8 mouse cellular contexts compared by ENCODE assay signal in genomic region chr3:136671161-136671939, GRCm38 (mm10). TPM values are rescaled to one million over a fixed set of nuclear protein-coding genes. Genes with fewer than 3 reads are reported as not detected.
DNase-seq lines count a peak whose midpoint lies in the region; ATAC-seq and TF ChIP-seq lines count a peak whose summit lies in the region.

No protein-coding gene starts in this region.

- peak overlapping the region; percentile 88 for H3K4me3 ChIP-seq in embryonic facial prominence, embryonic 14.5 days (ENCODE audit: low read depth, low read length)
- peak overlapping the region; percentile 66 to 100 for H3K4me3 ChIP-seq in heart, embryonic 14.5 days (ENCODE audit: control insufficient read depth in 1 of 2, insufficient read depth in 1 of 2, low read depth in 1 of 2, low read length in 2 of 2)
- peak overlapping the region; percentile 84 for H3K4me3 ChIP-seq in liver, embryonic 13.5 days (replicated peaks)
- peak overlapping the region; percentile 91 for H3K4me3 ChIP-seq in neural tube, embryonic 12.5 days
- peak overlapping the region; percentile 95 for H3K4me3 ChIP-seq in stomach, postnatal 0 days (ENCODE audit: low read depth, low read length)

- H3K9me3 ChIP-seq in embryonic facial prominence, embryonic 14.5 days (ENCODE audit: control insufficient read depth, low read length), result no peaks in the 10 kb centered on the region
- H3K9me3 ChIP-seq in heart, embryonic 14.5 days (ENCODE audit: control insufficient read depth, low read length), result no peaks in the 10 kb centered on the region
- H3K9me3 ChIP-seq in liver, embryonic 13.5 days (replicated peaks), result no peaks in the 10 kb centered on the region
- no peaks in the 10 kb centered on the region for H3K9me3 ChIP-seq in neural tube, embryonic 12.5 days
- no peaks in the 10 kb centered on the region for H3K9me3 ChIP-seq in stomach, postnatal 0 days (ENCODE audit: control insufficient read depth, low read length)

- H3K27ac ChIP-seq in embryonic facial prominence, embryonic 14.5 days (replicated peaks; ENCODE audit: low read depth, low read length), result peak overlapping the region; percentile 94
- H3K27ac ChIP-seq in heart, embryonic 14.5 days (replicated peaks in 1 of 2; ENCODE audit: control insufficient read depth in 1 of 2, insufficient read depth in 1 of 2, low read depth in 2 of 2, low read length in 2 of 2), result peak overlapping the region; percentile 81 to 95
- H3K27ac ChIP-seq in liver, embryonic 13.5 days, result no peak overlapping the region; the same call in 1 of the 2 replicates
- peak overlapping the region; percentile 93 for H3K27ac ChIP-seq in neural tube, embryonic 12.5 days
- peak overlapping the region; percentile 97 for H3K27ac ChIP-seq in stomach, postnatal 0 days (replicated peaks)

- H3K4me2 ChIP-seq in embryonic facial prominence, embryonic 14.5 days (ENCODE audit: low read depth, low read length), result peak overlapping the region; percentile 77
- peak overlapping the region; percentile 86 for H3K4me2 ChIP-seq in heart, embryonic 14.5 days (ENCODE audit: low read length)
- H3K4me2 ChIP-seq in liver, embryonic 13.5 days, result peak overlapping the region; percentile 95
- H3K4me2 ChIP-seq in neural tube, embryonic 12.5 days (replicated peaks), result peak overlapping the region; percentile 73
- H3K4me2 ChIP-seq in stomach, postnatal 0 days (replicated peaks; ENCODE audit: low read depth), result peak overlapping the region; percentile 77

- no peak for TF ChIP-seq CTCF in stomach, postnatal 0 days (IDR thresholded peaks at IDR 0.05; ENCODE audit: low read depth)

- peak; percentile 76 for DNase-seq in 416B (ENCODE audit: low read depth)
- peak; percentile 88 for DNase-seq in adrenal gland, postnatal 10 days
- peak; percentile 85 for DNase-seq in embryonic facial prominence, embryonic 14.5 days (ENCODE audit: low spot score)
- DNase-seq in kidney, postnatal 10 days, result peak; percentile 90
- peak; percentile 50 for DNase-seq in liver, embryonic 13.5 days
- DNase-seq in stomach, postnatal 0 days (ENCODE audit: low spot score), result peak; percentile 88

- H3K9ac ChIP-seq in embryonic facial prominence, embryonic 14.5 days (ENCODE audit: low read depth, low read length), result peak overlapping the region; percentile 81
- peak overlapping the region; percentile 91 for H3K9ac ChIP-seq in heart, embryonic 14.5 days (ENCODE audit: low read length)
- H3K9ac ChIP-seq in liver, embryonic 13.5 days, result peak overlapping the region; percentile 87
- H3K9ac ChIP-seq in neural tube, embryonic 12.5 days, result peak overlapping the region; percentile 91
- H3K9ac ChIP-seq in stomach, postnatal 0 days (ENCODE audit: low read length), result peak overlapping the region; percentile 87

- no peaks in the 10 kb centered on the region for H3K36me3 ChIP-seq in embryonic facial prominence, embryonic 14.5 days (ENCODE audit: control insufficient read depth, insufficient read depth, low read length)
- H3K36me3 ChIP-seq in heart, embryonic 14.5 days (ENCODE audit: control insufficient read depth, insufficient read depth, low read length), result no peaks in the 10 kb centered on the region
- H3K36me3 ChIP-seq in liver, embryonic 13.5 days, result no peaks in the 10 kb centered on the region
- no peaks in the 10 kb centered on the region for H3K36me3 ChIP-seq in neural tube, embryonic 12.5 days
- H3K36me3 ChIP-seq in stomach, postnatal 0 days (ENCODE audit: control insufficient read depth, insufficient read depth, low read length), result no peaks in the 10 kb centered on the region

- H3K27me3 ChIP-seq in embryonic facial prominence, embryonic 14.5 days (replicated peaks; ENCODE audit: control insufficient read depth, insufficient read depth, low read length), result no peaks in the 10 kb centered on the region
- H3K27me3 ChIP-seq in heart, embryonic 14.5 days (ENCODE audit: control insufficient read depth, insufficient read depth, low read length), result no peaks in the 10 kb centered on the region
- H3K27me3 ChIP-seq in liver, embryonic 13.5 days, result no peaks in the 10 kb centered on the region
- H3K27me3 ChIP-seq in neural tube, embryonic 12.5 days (replicated peaks), result no peaks in the 10 kb centered on the region
- H3K27me3 ChIP-seq in stomach, postnatal 0 days (ENCODE audit: control insufficient read depth, insufficient read depth, low read length), result no peaks in the 10 kb centered on the region

- TF ChIP-seq EP300 in stomach, postnatal 0 days (optimal IDR thresholded peaks at IDR 0.05), result no peak

- H3K4me1 ChIP-seq in embryonic facial prominence, embryonic 14.5 days (ENCODE audit: control insufficient read depth, insufficient read depth, low read length), result peaks cover 17% of the 10 kb centered on the region; the same call in 1 of the 2 replicates
- peaks cover 2 to 32% of the 10 kb centered on the region in 2 experiments for H3K4me1 ChIP-seq in heart, embryonic 14.5 days (ENCODE audit: control insufficient read depth in 2 of 2, insufficient read depth in 2 of 2, low read length in 2 of 2)
- H3K4me1 ChIP-seq in liver, embryonic 13.5 days (replicated peaks), result peaks cover 32% of the 10 kb centered on the region
- peaks cover 13% of the 10 kb centered on the region for H3K4me1 ChIP-seq in neural tube, embryonic 12.5 days
- no peaks in the 10 kb centered on the region for H3K4me1 ChIP-seq in stomach, postnatal 0 days (replicated peaks; ENCODE audit: control insufficient read depth, insufficient read depth)

- WGBS in embryonic facial prominence, embryonic 14.5 days, result 0% methylated on average over 15 of the region's 52 CpGs
- 1% methylated on average over 27 of the region's 52 CpGs for WGBS in heart, embryonic 14.5 days
- WGBS in liver, embryonic 13.5 days (ENCODE audit: insufficient replicate concordance), result under 1% methylated on average over 46 of the region's 52 CpGs
- WGBS in neural tube, embryonic 12.5 days, result under 1% methylated on average over 49 of the region's 52 CpGs
- WGBS in stomach, postnatal 0 days, result 1% methylated on average over 38 of the region's 52 CpGs

- peak; percentile 16; the same call in 1 of the 2 replicates for ATAC-seq in embryonic facial prominence, embryonic 14.5 days (ENCODE audit: low read depth)
- peak; percentile 15; the same call in 1 of the 2 replicates for ATAC-seq in heart, embryonic 14.5 days (ENCODE audit: insufficient number of reproducible peaks, insufficient read depth, low FRiP score, low read depth)
- ATAC-seq in liver, embryonic 13.5 days (ENCODE audit: low read depth), result no peak
- ATAC-seq in neural tube, embryonic 12.5 days (ENCODE audit: low FRiP score, low read depth), result peak; percentile 57
- ATAC-seq in stomach, postnatal 0 days (ENCODE audit: low FRiP score, low TSS enrichment), result peak; percentile 37; the same call in 1 of the 2 replicates

RNA-seq across cellular contexts. Expression of gene Ppp3ca, which starts 1.4 kb away (rescaled TPM):
- total RNA-seq in adrenal gland, postnatal 10 days (2021), result 10 to 100 TPM; 51.0 to 62.6 TPM
- 71.7 and 78.6 TPM in 2 replicates for polyA plus RNA-seq in embryonic facial prominence, embryonic 14.5 days (2014; fragmentation: Nextera tagmentation; extraction: Ambion mirVana)
- polyA plus RNA-seq in heart, embryonic 14.5 days (2014; fragmentation: Nextera tagmentation; extraction: Ambion mirVana), result 61.0 and 67.2 TPM in 2 replicates
- polyA plus RNA-seq in liver, embryonic 13.5 days (2015; fragmentation: Nextera tagmentation; extraction: Ambion mirVana), result 11.3 and 13.6 TPM in 2 replicates
- polyA plus RNA-seq in neural tube, embryonic 12.5 days (2016; fragmentation: Nextera tagmentation; extraction: Ambion mirVana), result 155 and 164 TPM in 2 replicates
- 50.2 and 52.7 TPM in 2 replicates for polyA plus RNA-seq in stomach, postnatal 0 days (2015; fragmentation: Nextera tagmentation; extraction: Ambion mirVana)
